ENCODE assay signal across 8 mouse cellular contexts in the genomic region with DNA sequence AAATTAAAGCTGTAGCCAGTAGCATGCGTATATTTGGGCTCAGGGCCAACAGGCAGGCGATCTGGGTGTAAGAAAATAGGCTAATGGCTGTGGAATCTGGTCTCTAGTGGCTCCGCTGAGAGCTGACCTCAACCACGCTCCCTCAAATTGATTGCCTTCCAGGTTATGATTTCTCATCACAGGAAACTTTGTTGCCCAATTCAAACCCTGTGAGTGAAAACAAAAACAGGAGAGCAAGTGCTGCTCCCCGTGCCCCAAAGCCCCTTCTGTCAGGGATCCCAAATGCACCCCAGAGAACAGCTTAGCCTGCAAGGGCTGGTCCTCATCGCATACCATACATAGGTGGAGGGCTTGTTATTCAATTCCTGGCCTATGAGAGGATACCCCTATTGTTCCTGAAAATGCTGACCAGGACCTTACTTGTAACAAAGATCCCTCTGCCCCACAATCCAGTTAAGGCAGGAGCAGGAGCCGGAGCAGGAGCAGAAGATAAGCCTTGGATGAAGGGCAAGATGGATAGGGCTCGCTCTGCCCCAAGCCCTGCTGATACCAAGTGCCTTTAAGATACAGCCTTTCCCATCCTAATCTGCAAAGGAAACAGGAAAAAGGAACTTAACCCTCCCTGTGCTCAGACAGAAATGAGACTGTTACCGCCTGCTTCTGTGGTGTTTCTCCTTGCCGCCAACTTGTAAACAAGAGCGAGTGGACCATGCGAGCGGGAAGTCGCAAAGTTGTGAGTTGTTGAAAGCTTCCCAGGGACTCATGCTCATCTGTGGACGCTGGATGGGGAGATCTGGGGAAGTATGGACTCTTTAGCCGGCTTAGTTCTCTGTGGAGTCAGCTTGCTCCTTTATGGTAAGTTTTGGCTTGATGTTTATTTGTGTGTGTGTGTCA. TPM values are rescaled to one million over a fixed set of nuclear protein-coding genes. Genes with fewer than 3 reads are reported as not detected.
DNase-seq lines count a peak whose midpoint lies in the region; ATAC-seq and TF ChIP-seq lines count a peak whose summit lies in the region.

A gene (plus strand): TSS at position 452 of the 894 bp plus-strand sequence.

- H3K36me3 ChIP-seq in heart, embryonic 13.5 days: no peaks in the 10 kb centered on the region
- H3K36me3 ChIP-seq in myocyte (ENCODE audit: control insufficient read depth, insufficient read depth): no peaks in the 10 kb centered on the region
- H3K36me3 ChIP-seq in midbrain, embryonic 10.5 days: no peaks in the 10 kb centered on the region

- H3K4me2 ChIP-seq in heart, embryonic 13.5 days: peak within 1 kb of the TSS; percentile 61
- peak within 1 kb of the TSS; percentile 0 for H3K4me2 ChIP-seq in myocyte (ENCODE audit: low read depth)

- H3K27ac ChIP-seq in heart, embryonic 13.5 days (replicated peaks): peak within 1 kb of the TSS; percentile 80
- no peak within 1 kb of the TSS for H3K27ac ChIP-seq in midbrain, embryonic 10.5 days (replicated peaks)

- H3K79me2 ChIP-seq in myocyte (ENCODE audit: control insufficient read depth, insufficient read depth): no peaks in the 10 kb centered on the region

- no peak for TF ChIP-seq POLR2A in myocyte (IDR thresholded peaks at IDR 0.05; ENCODE audit: insufficient read length, low read depth)

- H3K9ac ChIP-seq in heart, embryonic 13.5 days: peak within 1 kb of the TSS; percentile 78

- intact Hi-C loops in left cerebral cortex, postnatal 10 days (cut with DNase I): no loop called here
- intact Hi-C loops in left cerebral cortex, postnatal 25 days (cut with DNase I): no loop called here

- H3K27me3 ChIP-seq in heart, embryonic 13.5 days (replicated peaks): no peaks in the 10 kb centered on the region
- no peaks in the 10 kb centered on the region for H3K27me3 ChIP-seq in myocyte (ENCODE audit: control insufficient read depth, insufficient read depth, insufficient read length)
- no peaks in the 10 kb centered on the region for H3K27me3 ChIP-seq in midbrain, embryonic 10.5 days (ENCODE audit: low read depth, poor library complexity, severe bottlenecking)

- no peak within 1 kb of the TSS for H3ac ChIP-seq in myocyte (ENCODE audit: control insufficient read depth, insufficient read length)

- peak within 1 kb of the TSS; percentile 55 for H3K4me3 ChIP-seq in heart, embryonic 13.5 days
- no peak within 1 kb of the TSS for H3K4me3 ChIP-seq in myocyte
- H3K4me3 ChIP-seq in midbrain, embryonic 10.5 days: no peak within 1 kb of the TSS

- ATAC-seq in heart, embryonic 13.5 days (ENCODE audit: extremely low read depth, insufficient number of reproducible peaks, low FRiP score, low TSS enrichment): no peak; the same call in 1 of the 2 replicates
- ATAC-seq in erythroblast, adult 5-6 weeks (replicated peaks; ENCODE audit: low FRiP score, poor library complexity, severe bottlenecking): no peak

- WGBS in heart, embryonic 13.5 days: 27% methylated on average over 16 of the region's 16 CpGs
- WGBS in midbrain, embryonic 10.5 days: 78% methylated on average over 16 of the region's 16 CpGs

- DNase-seq in left cerebral cortex, postnatal 10 days (ENCODE audit: extremely low spot score in 1 of 2, low spot score in 2 of 2): no peak
- DNase-seq in left cerebral cortex, postnatal 25 days (ENCODE audit: low spot score in 2 of 2): no peak
- DNase-seq in adrenal gland, postnatal 4 days (ENCODE audit: low spot score in 2 of 2): no peak
- peak; percentile 22 to 42 for DNase-seq in kidney, postnatal 4 days
- no peak for DNase-seq in midbrain, embryonic 10.5 days (ENCODE audit: low spot score)

- H3K4me1 ChIP-seq in heart, embryonic 13.5 days: peaks cover 21% of the 10 kb centered on the region
- peaks cover 3% of the 10 kb centered on the region; the same call in 1 of the 2 replicates for H3K4me1 ChIP-seq in midbrain, embryonic 10.5 days

- no peaks in the 10 kb centered on the region for H3K9me3 ChIP-seq in heart, embryonic 13.5 days
- H3K9me3 ChIP-seq in midbrain, embryonic 10.5 days (replicated peaks): no peaks in the 10 kb centered on the region

TF ChIP-seq in myocyte, 11 proteins besides CTCF, POLR2A, EP300 and RAD21:
- no peak for TF ChIP-seq SRF (IDR thresholded peaks at IDR 0.05; ENCODE audit: control insufficient read depth, insufficient read length, low read depth)
- no peak for TF ChIP-seq MAX (IDR thresholded peaks at IDR 0.05; ENCODE audit: low read depth)
- no peak for TF ChIP-seq MYOD1 (IDR thresholded peaks at IDR 0.05; ENCODE audit: control insufficient read depth in 1 of 3, insufficient read length in 2 of 3, low read depth in 2 of 3)
- no peak for TF ChIP-seq E2F4 (IDR thresholded peaks at IDR 0.05; ENCODE audit: insufficient read depth)
- TF ChIP-seq MYOG (IDR thresholded peaks at IDR 0.05; ENCODE audit: control insufficient read depth in 1 of 3, insufficient read depth in 1 of 3, insufficient read length in 2 of 3, low read depth in 2 of 3): no peak
- TF ChIP-seq TCF3 (IDR thresholded peaks at IDR 0.05; ENCODE audit: insufficient read length, low read depth): no peak
- no peak for TF ChIP-seq REST (IDR thresholded peaks at IDR 0.05; ENCODE audit: insufficient read depth, insufficient read length)
- TF ChIP-seq CEBPB (IDR thresholded peaks at IDR 0.05; ENCODE audit: insufficient read depth, poor library complexity, severe bottlenecking): no peak
- no peak for TF ChIP-seq USF1 (IDR thresholded peaks at IDR 0.05; ENCODE audit: low read depth)
- no peak for TF ChIP-seq TCF12 (IDR thresholded peaks at IDR 0.05; ENCODE audit: insufficient read depth, poor library complexity, severe bottlenecking)
- no peak for TF ChIP-seq POLR2AphosphoS2 (IDR thresholded peaks at IDR 0.05; ENCODE audit: insufficient read length, low read depth)

RNA-seq across cellular contexts. Expression of the gene that starts here (rescaled TPM):
- total RNA-seq in left cerebral cortex, postnatal 10 days (2021): 10 to 100 TPM; 10.7 to 12.1 TPM
- total RNA-seq in left cerebral cortex, postnatal 25 days (2021): 10 to 100 TPM in 1 of 2 experiments, 1 to 10 TPM in 1; 9.3 to 10.8 TPM
- 10 to 100 TPM; 42.1 to 44.8 TPM for total RNA-seq in adrenal gland, postnatal 4 days (2021)
- polyA plus RNA-seq in heart, embryonic 13.5 days (2015; fragmentation: Nextera tagmentation; extraction: Ambion mirVana): 44.6 and 49.0 TPM in 2 replicates
- polyA plus RNA-seq in myocyte (2012; fragmentation: generic; extraction: Trizol): 0.05 TPM
- 0.96 TPM in 1 of 2 replicates, not detected in the other for total RNA-seq in erythroblast, adult 5-6 weeks (2015; ENCODE audit: low replicate concordance)
- not detected in 2 replicates for total RNA-seq in erythroblast, adult 5-6 weeks (2017; ENCODE audit: low replicate concordance)
- 8.5 and 8.8 TPM in 2 replicates for polyA plus RNA-seq in midbrain, embryonic 10.5 days (2016; fragmentation: Nextera tagmentation; extraction: Ambion mirVana)

Comparison
In these comparisons a context has a peak if more than half of its experiments do, and no peak if none do; other contexts are left out.
1. RNA of the gene that starts here (total RNA-seq): 42.1 to 44.8 TPM in adrenal gland, postnatal 4 days, 10.7 to 12.1 TPM in left cerebral cortex, postnatal 10 days and 9.3 to 10.8 TPM in left cerebral cortex, postnatal 25 days; 0.96 TPM in erythroblast, adult 5-6 weeks; every median in the first group is over 4 times any median in the second.
2. DNase-seq: peak in kidney, postnatal 4 days (2 of 2); none in left cerebral cortex, postnatal 10 days (0 of 2), left cerebral cortex, postnatal 25 days (0 of 2), adrenal gland, postnatal 4 days (0 of 2) and midbrain, embryonic 10.5 days (single experiment).